Comparison of ENCODE assay signal across 8 mouse cellular contexts in genomic region chr19:6532656-6533055, GRCm38 (mm10). TPM values are rescaled to one million over a fixed set of nuclear protein-coding genes. Genes with fewer than 3 reads are reported as not detected.
DNase-seq lines count a peak whose midpoint lies in the region; ATAC-seq and TF ChIP-seq lines count a peak whose summit lies in the region.

No protein-coding gene starts in this region.

- no peaks in the 10 kb centered on the region for H3K27me3 ChIP-seq in forebrain, embryonic 14.5 days (replicated peaks; ENCODE audit: control insufficient read depth, insufficient read depth, low read length)
- peaks cover 53% of the 10 kb centered on the region for H3K27me3 ChIP-seq in intestine, postnatal 0 days (replicated peaks; ENCODE audit: control insufficient read depth, insufficient read depth, low read length)

- H3K4me3 ChIP-seq in layer of hippocampus, adult 2 months: peak overlapping the region; percentile 46
- H3K4me3 ChIP-seq in forebrain, embryonic 14.5 days (ENCODE audit: low read depth, low read length): peak overlapping the region; percentile 45
- 0 out of 2 replicates have a peak overlapping the region, but pooled peaks have one; percentile 39 for H3K4me3 ChIP-seq in intestine, postnatal 0 days (ENCODE audit: low read depth, low read length)

- DNase-seq in layer of hippocampus, adult 2 months (ENCODE audit: low spot score in 2 of 2): no peak
- DNase-seq in layer of hippocampus, adult 9-11 months: no peak
- DNase-seq in forebrain, embryonic 14.5 days (ENCODE audit: low spot score): peak; percentile 43
- DNase-seq in retina, embryonic 14.5 days (ENCODE audit: low spot score): peak; percentile 51
- no peak for DNase-seq in layer of hippocampus, adult 9-10 months (ENCODE audit: low spot score)
- no peak for DNase-seq in right cerebral cortex, postnatal 36 days (ENCODE audit: low spot score in 2 of 2)

- peak overlapping the region; percentile 77 for H3K9ac ChIP-seq in forebrain, embryonic 14.5 days (ENCODE audit: low read length)
- no peak overlapping the region for H3K9ac ChIP-seq in intestine, postnatal 0 days (ENCODE audit: low read depth, low read length)

- peaks cover 3% of the 10 kb centered on the region; the same call in 1 of the 2 replicates for H3K36me3 ChIP-seq in forebrain, embryonic 14.5 days (ENCODE audit: control insufficient read depth, insufficient read depth, low read length)
- no peaks in the 10 kb centered on the region for H3K36me3 ChIP-seq in intestine, postnatal 0 days (ENCODE audit: control insufficient read depth, insufficient read depth)

- no peak for TF ChIP-seq CTCF in layer of hippocampus, adult 2 months (conservative IDR thresholded peaks at IDR 0.05)
- TF ChIP-seq CTCF in intestine, postnatal 0 days (IDR thresholded peaks at IDR 0.05; ENCODE audit: low read depth): no peak

- ATAC-seq in forebrain, embryonic 14.5 days: peak; percentile 13; the same call in 1 of the 2 replicates
- no peak for ATAC-seq in intestine, postnatal 0 days
- ATAC-seq in CD4-positive, CD25-positive, alpha-beta regulatory T cell, adult 4 months: no peak

- 4% methylated on average over 13 of the region's 13 CpGs for WGBS in forebrain, embryonic 14.5 days
- WGBS in intestine, postnatal 0 days: 13% methylated on average over 13 of the region's 13 CpGs

- H3K4me1 ChIP-seq in forebrain, embryonic 14.5 days (ENCODE audit: control insufficient read depth, insufficient read depth, low read length): peaks cover 32% of the 10 kb centered on the region
- H3K4me1 ChIP-seq in intestine, postnatal 0 days (replicated peaks; ENCODE audit: control insufficient read depth, insufficient read depth, low read length): no peaks in the 10 kb centered on the region

- H3K27ac ChIP-seq in layer of hippocampus, adult 2 months: peak overlapping the region; percentile 80
- peak overlapping the region; percentile 49 for H3K27ac ChIP-seq in forebrain, embryonic 14.5 days (ENCODE audit: low read depth, low read length)
- H3K27ac ChIP-seq in intestine, postnatal 0 days (ENCODE audit: low read depth, low read length): no peak overlapping the region

- no peaks in the 10 kb centered on the region for H3K9me3 ChIP-seq in forebrain, embryonic 14.5 days (replicated peaks; ENCODE audit: control insufficient read depth, low read length)
- no peaks in the 10 kb centered on the region for H3K9me3 ChIP-seq in intestine, postnatal 0 days (ENCODE audit: control insufficient read depth)

- H3K4me2 ChIP-seq in forebrain, embryonic 14.5 days (ENCODE audit: low read length): peak overlapping the region; percentile 78
- peak overlapping the region; percentile 68 for H3K4me2 ChIP-seq in intestine, postnatal 0 days (replicated peaks; ENCODE audit: low read depth)

RNA-seq across cellular contexts. Expression of gene Slc22a12, which starts 10.2 kb away (rescaled TPM):
- under 1 TPM; 0.20 to 0.37 TPM for total RNA-seq in layer of hippocampus, adult 2 months (2021)
- not detected in 2 replicates for polyA plus RNA-seq in forebrain, embryonic 14.5 days (2014; fragmentation: Nextera tagmentation; extraction: Ambion mirVana)
- not detected in 2 replicates for polyA plus RNA-seq in intestine, postnatal 0 days (2015; fragmentation: Nextera tagmentation; extraction: Ambion mirVana)
- polyA plus RNA-seq in CD4-positive, CD25-positive, alpha-beta regulatory T cell, adult 4 months (2017; shearing (Covaris generic)): not detected

Comparison
In these comparisons a context has a peak if more than half of its experiments do, and no peak if none do; other contexts are left out.
1. DNase-seq: peak in forebrain, embryonic 14.5 days (single experiment) and retina, embryonic 14.5 days (single experiment); none in layer of hippocampus, adult 2 months (0 of 2), layer of hippocampus, adult 9-11 months (single experiment), layer of hippocampus, adult 9-10 months (single experiment) and right cerebral cortex, postnatal 36 days (0 of 2).
2. Peak in every context shown above with its lines, with median percentiles within 50 percentile points of each other: H3K4me3 ChIP-seq.